Mouse (Mus musculus) MEL (cell line): ENCODE measurements around the gene Kcnk1.

ENCODE experiments used
- BHLHE40 ChIP-seq: IDR thresholded peaks from 2 replicates; pipeline ENCODE4 v1.6.1; 2012; ENCODE audit warnings: low read depth, mild to moderate bottlenecking, inconsistent platforms, low read length, improper control_type of control experiment, borderline replicate concordance
- GATA1 ChIP-seq: IDR thresholded peaks from 2 replicates; pipeline ENCODE4 v1.6.1; 2011; ENCODE audit warnings: low read depth, low read length, improper control_type of control experiment
- MAX ChIP-seq: IDR thresholded peaks from 2 replicates; pipeline ENCODE4 v1.6.1; 2011; ENCODE audit warnings: low read length, improper control_type of control experiment
- MXI1 ChIP-seq: IDR thresholded peaks from 2 replicates; pipeline ENCODE4 v1.6.1; 2011; ENCODE audit warnings: mild to moderate bottlenecking, low read depth, low read length, improper control_type of control experiment

GRCm38 (mm10) chr8:126028941-126029340, 34.0 kb downstream of the Kcnk1 start:
- TF ChIP-seq BHLHE40 (no peak), GATA1 (no peak), MXI1 (no peak), MAX (no peak)
